Mouse (Mus musculus) gastrocnemius, postnatal 4 days (tissue): ENCODE results near the gene Gkn3. TPM values are rescaled to one million over a fixed set of nuclear protein-coding genes. Genes with fewer than 3 reads are reported as not detected.

Experiments used
- DNase-seq, 2 experiments: peaks; one replicate each; pipeline ENCODE4 v3.0.0; 2021 to 2022; ENCODE audit warnings: low spot score in 2 of 2, mixed read lengths in 2 of 2
- total RNA-seq, 2 experiments: library from RNA; stranded (reverse); gene quantifications; 2 replicates each; pipeline ENCODE4 v1.2.3; 2021

Gene Gkn3
- total RNA-seq, 2 experiments from 2014 or later: 1.5 to 3.1 TPM

- no peak for DNase-seq
Observed at GRCm38 (mm10) chr6:87369223-87369622, 19.5 kb downstream of the Gkn3 start.

GRCm38 (mm10) chr6:87354441-87354840 lies 34.3 kb downstream of the Gkn3 start:
- peak in 1 of 2 experiments; percentile 17 for DNase-seq

- no peak for DNase-seq
Observed at GRCm38 (mm10) chr6:87350829-87351228, 37.9 kb downstream of the Gkn3 start, which contains the start of gene Gkn1. Gene Gkn1, minus strand, starts transcription at chr6:87350942.

DNA sequence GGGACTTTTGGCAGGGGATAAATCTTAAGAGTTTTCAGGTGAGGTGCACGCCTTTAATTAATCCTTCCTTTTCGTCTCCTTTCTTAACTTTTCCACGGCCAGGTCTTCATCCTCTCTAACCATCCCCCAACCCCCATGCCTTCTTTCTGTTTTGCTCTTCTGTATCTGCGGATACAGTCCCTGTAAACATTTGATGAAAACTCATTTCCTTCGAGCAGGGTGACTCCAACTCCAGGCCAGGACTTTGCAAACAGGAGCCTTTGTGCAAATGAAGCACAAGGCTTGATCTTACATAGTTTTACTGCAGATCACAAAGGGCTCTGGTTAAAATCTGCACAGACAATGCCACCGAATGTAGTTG lies 52.8 kb downstream of the Gkn3 start:
- DNase-seq: no peak

GRCm38 (mm10) chr6:87335091-87335934 lies 53.4 kb downstream of the Gkn3 start, which contains the start of gene Antxr1:
Gene Antxr1, minus strand, starts transcription at chr6:87335821.
- DNase-seq: peak in 1 of 2 experiments; percentile 71

GRCm38 (mm10) chr6:87334361-87335090 lies 54.2 kb downstream of the Gkn3 start:
- DNase-seq: peak in 1 of 2 experiments; percentile 65

Other genes starting within 250 kb of the Gkn3 start
- gene Antxr1, start 53.1 kb downstream of the Gkn3 start, total RNA-seq: 100 to 1,000 TPM in 1 of 2 experiments, 10 to 100 TPM in 1; 88.0 to 109 TPM
- not detected for gene Gkn1, start 38.0 kb downstream of the Gkn3 start, total RNA-seq
- not detected for gene Gkn2, start 15.6 kb downstream of the Gkn3 start, total RNA-seq
- not detected for gene Bmp10, start 40.1 kb upstream of the Gkn3 start, total RNA-seq
- 1 to 10 TPM; 4.4 to 4.6 TPM for gene Arhgap25, start 144.3 kb upstream of the Gkn3 start, total RNA-seq
- gene Prokr1, start 201.8 kb upstream of the Gkn3 start, total RNA-seq: 1 to 10 TPM; 7.9 to 9.3 TPM